Mouse (Mus musculus) midbrain, postnatal 0 days (tissue): Measurements from ENCODE around the gene Gm128. TPM values are rescaled to one million over a fixed set of nuclear protein-coding genes. Genes with fewer than 3 reads are reported as not detected.

Experiments used
- ATAC-seq: fragments of 200-750 bp; cut with Nextera tagmentation; 2 replicates; pipeline ENCODE4 v1.8.0; 2017; ENCODE audit warnings: moderate number of reproducible peaks, mild to moderate bottlenecking, moderate TSS enrichment, moderate library complexity; ENCODE audit not compliant: low FRiP score
- DNase-seq: peaks from one replicate; pipeline ENCODE4 v3.0.0-alpha.2; 2015; ENCODE audit warnings: low spot score
- H3K27ac ChIP-seq: fragments of 300-500 bp; sonication (generic); 2 replicates; pipeline ENCODE4 v1.5.1; 2014; ENCODE audit warnings: low read depth, mild to moderate bottlenecking, low read length, mixed read lengths
- H3K27me3 ChIP-seq: fragments of 300-500 bp; sonication (generic); 2 replicates; pipeline ENCODE4 v1.6.1; 2014; ENCODE audit warnings: low read length, control low read depth, mixed read lengths; ENCODE audit not compliant: insufficient read depth
- H3K36me3 ChIP-seq: fragments of 300-500 bp; sonication (generic); 2 replicates; pipeline ENCODE4 v1.6.1; 2014; ENCODE audit warnings: low read length, control low read depth, mixed read lengths; ENCODE audit not compliant: insufficient read depth
- H3K4me1 ChIP-seq: fragments of 300-500 bp; sonication (generic); 2 replicates; pipeline ENCODE4 v1.6.1; 2014; ENCODE audit warnings: mild to moderate bottlenecking, control low read depth, antibody characterized with exemption, low read length, mixed read lengths; ENCODE audit not compliant: insufficient read depth
- H3K4me2 ChIP-seq: fragments of 300-500 bp; sonication (generic); 2 replicates; pipeline ENCODE4 v1.6.1; 2014; ENCODE audit warnings: low read depth, mild to moderate bottlenecking, low read length, mixed read lengths; ENCODE audit not compliant: poor library complexity, severe bottlenecking
- H3K4me3 ChIP-seq: fragments of 300-500 bp; sonication (generic); 2 replicates; pipeline ENCODE4 v1.5.1; 2014; ENCODE audit warnings: low read depth, mild to moderate bottlenecking, low read length, moderate library complexity
- H3K9ac ChIP-seq: fragments of 300-500 bp; sonication (generic); replicated peaks from 2 replicates; pipeline ENCODE4 v1.6.1; 2014; ENCODE audit warnings: mild to moderate bottlenecking, low read length, moderate library complexity, mixed read lengths; ENCODE audit not compliant: poor library complexity, severe bottlenecking
- H3K9me3 ChIP-seq: fragments of 300-500 bp; sonication (generic); 2 replicates; pipeline ENCODE4 v1.6.1; 2016; ENCODE audit warnings: low read length, control low read depth
- CTCF ChIP-seq: IDR thresholded peaks from 2 replicates; pipeline ENCODE4 v1.5.1; 2016; ENCODE audit warnings: antibody characterized with exemption, mild to moderate bottlenecking
- WGBS: fragments of 180-500 bp; shearing (Covaris S2); extraction: QIAGEN DNeasy Blood & Tissue Kit; methylation state at CpG from one replicate; pipeline ENCODE4 v1.1.7; 2014; 5-methylcytosine and 5-hydroxymethylcytosine counted together
- polyA plus RNA-seq: library from polyadenylated mRNA; unstranded; fragments of >200 nt; fragmentation: Nextera tagmentation; extraction: Ambion mirVana; gene quantifications from 2 replicates; pipeline ENCODE4 v1.2.1, GENCODE M21; 2015
- total RNA-seq: library from RNA; depleted of rRNA; stranded (reverse); fragments of >200 nt; gene quantifications from 2 replicates; pipeline ENCODE4 v1.2.3, GENCODE M21; 2014

Gene Gm128
- total and polyA plus RNA-seq, 2 experiments from 2014 or later: 0.19 to 0.49 TPM

- ATAC-seq (no peak), DNase-seq (no peak)
- Histone ChIP-seq H3K4me2 (no peak overlapping the region), H3K27me3 (no peaks in the 10 kb centered on the region), H3K9me3 (no peaks in the 10 kb centered on the region), H3K4me1 (no peaks in the 10 kb centered on the region), H3K36me3 (peaks cover 45% of the 10 kb centered on the region), H3K4me3 (no peak overlapping the region), H3K27ac (no peak overlapping the region), H3K9ac (no peak overlapping the region)
- no peak for TF ChIP-seq CTCF
Measured at GRCm38 (mm10) chr3:95267855-95268254, 26.5 kb upstream of the Gm128 start.

- no peaks in the 10 kb centered on the region for H3K27me3 ChIP-seq
- TF ChIP-seq CTCF: no peak
- no peak overlapping the region for H3K27ac ChIP-seq
- ATAC-seq: no peak
- DNase-seq: no peak
- H3K36me3 ChIP-seq: peaks cover 55% of the 10 kb centered on the region
- H3K4me2 ChIP-seq: no peak overlapping the region
- 97% methylated on average over 3 of the region's 3 CpGs for WGBS
- no peaks in the 10 kb centered on the region for H3K9me3 ChIP-seq
- no peak overlapping the region for H3K9ac ChIP-seq
- H3K4me1 ChIP-seq: no peaks in the 10 kb centered on the region
- no peak overlapping the region for H3K4me3 ChIP-seq
Measured at GRCm38 (mm10) chr3:95266052-95266451, 24.7 kb upstream of the Gm128 start.

GRCm38 (mm10) chr3:95264724-95265123 lies 23.3 kb upstream of the Gm128 start:
- H3K27ac ChIP-seq: no peak overlapping the region
- peaks cover 58% of the 10 kb centered on the region for H3K36me3 ChIP-seq

GRCm38 (mm10) chr3:95263089-95263739 lies 21.8 kb upstream of the Gm128 start:
- peak; percentile 67 for TF ChIP-seq CTCF
- no peaks in the 10 kb centered on the region for H3K9me3 ChIP-seq
- H3K4me3 ChIP-seq: no peak overlapping the region
- H3K4me1 ChIP-seq: no peaks in the 10 kb centered on the region
- no peak overlapping the region for H3K27ac ChIP-seq
- no peak overlapping the region for H3K4me2 ChIP-seq
- no peak overlapping the region for H3K9ac ChIP-seq
- ATAC-seq: no peak
- WGBS: 47% methylated on average over 11 of the region's 11 CpGs
- peaks cover 59% of the 10 kb centered on the region for H3K36me3 ChIP-seq
- no peaks in the 10 kb centered on the region for H3K27me3 ChIP-seq
- DNase-seq: peak; percentile 41

More at GRCm38 (mm10) chr3:95264724-95265123, 23.3 kb upstream of the Gm128 start:
- Histone ChIP-seq H3K4me2 (no peak overlapping the region), H3K4me1 (no peaks in the 10 kb centered on the region), H3K9me3 (no peaks in the 10 kb centered on the region), H3K27me3 (no peaks in the 10 kb centered on the region), H3K4me3 (no peak overlapping the region), H3K9ac (no peak overlapping the region)
- no peak for TF ChIP-seq CTCF
- ATAC-seq (no peak), DNase-seq (no peak)
- 69% methylated on average over 1 of the region's 1 CpGs for WGBS

GRCm38 (mm10) chr3:95261975-95262374 lies 20.6 kb upstream of the Gm128 start:
- DNase-seq (no peak), ATAC-seq (no peak)
- TF ChIP-seq CTCF: no peak
- Histone ChIP-seq H3K27ac (no peak overlapping the region), H3K4me3 (no peak overlapping the region), H3K4me1 (no peaks in the 10 kb centered on the region), H3K27me3 (no peaks in the 10 kb centered on the region), H3K36me3 (peaks cover 60% of the 10 kb centered on the region), H3K9ac (no peak overlapping the region), H3K9me3 (no peaks in the 10 kb centered on the region), H3K4me2 (no peak overlapping the region)
- WGBS: 94% methylated on average over 4 of the region's 4 CpGs

GRCm38 (mm10) chr3:95256931-95257330 lies 15.5 kb upstream of the Gm128 start:
- Histone ChIP-seq H3K36me3 (peaks cover 67% of the 10 kb centered on the region), H3K9me3 (no peaks in the 10 kb centered on the region), H3K9ac (no peak overlapping the region), H3K4me3 (no peak overlapping the region), H3K4me1 (no peaks in the 10 kb centered on the region), H3K27me3 (no peaks in the 10 kb centered on the region), H3K4me2 (no peak overlapping the region), H3K27ac (no peak overlapping the region)
- ATAC-seq: no peak
- TF ChIP-seq CTCF: no peak
- 89% methylated on average over 5 of the region's 5 CpGs for WGBS
- no peak for DNase-seq
